In the genomic region with DNA sequence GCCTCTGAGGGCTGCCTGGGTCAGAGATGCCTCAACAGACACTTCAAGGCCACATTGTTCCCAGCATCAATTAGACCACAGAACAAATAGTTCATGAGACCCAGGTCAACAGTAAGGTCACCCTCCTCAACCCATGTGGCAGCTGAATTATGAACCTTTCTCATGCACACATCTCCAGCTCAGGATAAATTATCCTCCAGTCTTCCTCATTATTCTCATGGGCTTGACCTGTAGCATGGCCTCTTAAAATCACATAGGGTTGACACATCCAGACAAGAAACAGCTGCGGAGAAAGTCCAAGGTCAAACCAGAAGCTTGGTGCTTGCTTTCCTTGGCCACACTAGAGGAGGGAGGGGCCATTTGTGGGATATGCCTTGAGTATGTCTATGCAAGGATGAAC, we compare ENCODE assay signal across 14 mouse cellular contexts.
DNase-seq lines count a peak whose midpoint lies in the region.
"Had no signal": no experiment of that assay in that cellular context is flagged by ENCODE, and none has a peak within 500 bp of the region (broad histone marks: within the 10 kb centered on the region; RNA-seq: fewer than 3 reads in every experiment).

No protein-coding gene starts in this region.

- intact Hi-C loops in heart, postnatal 36 days (cut with DNase I), result no loop called here
- intact Hi-C loops in gastrocnemius, postnatal 36 days (cut with DNase I), result no loop called here

- peak; percentile 49 for DNase-seq in heart, adult 11 months
- no peak for DNase-seq in heart, postnatal 36 days
- peak; percentile 68 for DNase-seq in kidney, adult 9 months
- peak; percentile 80 for DNase-seq in kidney, postnatal 14 days
- no peak for DNase-seq in left cerebral cortex, adult 9 months (ENCODE audit: low spot score in 2 of 2)
- DNase-seq in gastrocnemius, postnatal 36 days, result no peak
- no peak for DNase-seq in lung, postnatal 14 days
- DNase-seq: adrenal gland, adult 8-10 months; B cell, adult 2 months; cerebellum, adult 2 months; cerebellum, postnatal 25 days; liver, embryonic 13.5 days; lung, adult 2 months; right cerebral cortex, postnatal 25 days had no signal

Comparison
In these comparisons a context has a peak if more than half of its experiments do, and no peak if none do; other contexts are left out.
1. DNase-seq: peak in heart, adult 11 months (single experiment), kidney, adult 9 months (single experiment) and kidney, postnatal 14 days (single experiment); none in heart, postnatal 36 days (0 of 2), left cerebral cortex, adult 9 months (0 of 2), gastrocnemius, postnatal 36 days (0 of 2) and lung, postnatal 14 days (single experiment).